Mouse (Mus musculus) intestine, embryonic 14.5 days (tissue): ENCODE measurements around the gene Mapk8ip1. TPM values are rescaled to one million over a fixed set of nuclear protein-coding genes. Genes with fewer than 3 reads are reported as not detected.

Source experiments
- ATAC-seq: fragments of 200-750 bp; cut with Nextera tagmentation; replicated peaks from 2 replicates; pipeline ENCODE4 v1.8.0; 2017; ENCODE audit warnings: low read depth, moderate number of reproducible peaks, moderate TSS enrichment, moderate library complexity; ENCODE audit not compliant: low FRiP score, low TSS enrichment
- DNase-seq: peaks from one replicate; pipeline ENCODE4 v3.0.0-alpha.2; 2018; ENCODE audit warnings: low spot score
- H3K27ac ChIP-seq: fragments of 300-500 bp; sonication (generic); 2 replicates; pipeline ENCODE4 v1.5.1; 2014; ENCODE audit warnings: low read depth, mild to moderate bottlenecking, control low read depth
- H3K27me3 ChIP-seq: fragments of 300-500 bp; sonication (generic); replicated peaks from 2 replicates; pipeline ENCODE4 v1.6.1; 2014; ENCODE audit warnings: low read length, control low read depth; ENCODE audit not compliant: control insufficient read depth, insufficient read depth
- H3K36me3 ChIP-seq: fragments of 300-500 bp; sonication (generic); 2 replicates; pipeline ENCODE4 v1.6.1; 2014; ENCODE audit warnings: low read length, control low read depth; ENCODE audit not compliant: control insufficient read depth, insufficient read depth
- H3K4me1 ChIP-seq: fragments of 300-500 bp; sonication (generic); replicated peaks from 2 replicates; pipeline ENCODE4 v1.6.1; 2014; ENCODE audit warnings: low read length, control low read depth, mixed read lengths; ENCODE audit not compliant: control insufficient read depth, insufficient read depth
- H3K4me2 ChIP-seq: fragments of 300-500 bp; sonication (generic); 2 replicates; pipeline ENCODE4 v1.6.1; 2014; ENCODE audit warnings: low read length
- H3K4me3 ChIP-seq: fragments of 300-500 bp; sonication (generic); 2 replicates; pipeline ENCODE4 v1.5.1; 2014; ENCODE audit warnings: low read depth, low read length, control low read depth, mixed read lengths
- H3K9ac ChIP-seq: fragments of 300-500 bp; sonication (generic); 2 replicates; pipeline ENCODE4 v1.6.1; 2014; ENCODE audit warnings: mild to moderate bottlenecking, low read length
- H3K9me3 ChIP-seq: fragments of 300-500 bp; sonication (generic); 2 replicates; pipeline ENCODE4 v1.6.1; 2016; ENCODE audit warnings: low read length, control low read depth; ENCODE audit not compliant: control insufficient read depth
- WGBS: fragments of 180-500 bp; shearing (Covaris S2); extraction: QIAGEN DNeasy Blood & Tissue Kit; methylation state at CpG from one replicate; pipeline ENCODE4 v1.1.7; 2014; 5-methylcytosine and 5-hydroxymethylcytosine counted together
- polyA plus RNA-seq: library from polyadenylated mRNA; unstranded; fragments of >200 nt; fragmentation: Nextera tagmentation; extraction: Ambion mirVana; gene quantifications from 2 replicates; pipeline ENCODE4 v1.2.1, GENCODE M21; 2014

Gene Mapk8ip1
- polyA plus RNA-seq, 1 experiment from 2014 or later, result 11.8 TPM

GRCm38 (mm10) chr2:92389645-92390044 is 11.4 kb downstream of the Mapk8ip1 start:
- H3K9me3 ChIP-seq, result no peaks in the 10 kb centered on the region
- H3K4me2 ChIP-seq, result peak overlapping the region; percentile 82
- 6% methylated on average over 10 of the region's 10 CpGs for WGBS
- peaks cover 38% of the 10 kb centered on the region for H3K4me1 ChIP-seq
- peak overlapping the region; percentile 69 for H3K4me3 ChIP-seq
- peak overlapping the region; percentile 81 for H3K27ac ChIP-seq
- H3K36me3 ChIP-seq, result peaks cover 27% of the 10 kb centered on the region
- ATAC-seq (peak; percentile 28), DNase-seq (no peak)
- no peaks in the 10 kb centered on the region for H3K27me3 ChIP-seq
- H3K9ac ChIP-seq, result no peak overlapping the region

GRCm38 (mm10) chr2:92388891-92389641 is 12.0 kb downstream of the Mapk8ip1 start:
- Histone ChIP-seq H3K27ac (peak overlapping the region; percentile 81), H3K4me3 (peak overlapping the region; percentile 69), H3K27me3 (no peaks in the 10 kb centered on the region), H3K9me3 (no peaks in the 10 kb centered on the region), H3K4me1 (peaks cover 38% of the 10 kb centered on the region), H3K36me3 (peaks cover 32% of the 10 kb centered on the region), H3K9ac (peak overlapping the region; percentile 56), H3K4me2 (peak overlapping the region; percentile 82)
- 2% methylated on average over 57 of the region's 62 CpGs for WGBS
- ATAC-seq (peak; percentile 90), DNase-seq (peak; percentile 96)

GRCm38 (mm10) chr2:92388081-92388517 is 13.0 kb downstream of the Mapk8ip1 start:
- WGBS, result 45% methylated on average over 3 of the region's 3 CpGs
- Histone ChIP-seq H3K4me3 (peak overlapping the region; percentile 69), H3K27ac (no peak overlapping the region), H3K9ac (peak overlapping the region; percentile 56), H3K36me3 (peaks cover 38% of the 10 kb centered on the region), H3K9me3 (no peaks in the 10 kb centered on the region), H3K4me1 (peaks cover 38% of the 10 kb centered on the region), H3K4me2 (peak overlapping the region; percentile 82), H3K27me3 (no peaks in the 10 kb centered on the region)
- no peak for ATAC-seq
- no peak for DNase-seq

- Histone ChIP-seq H3K9me3 (no peaks in the 10 kb centered on the region), H3K4me1 (peaks cover 34% of the 10 kb centered on the region), H3K4me2 (no peak overlapping the region), H3K27me3 (no peaks in the 10 kb centered on the region), H3K9ac (no peak overlapping the region), H3K27ac (no peak overlapping the region), H3K4me3 (no peak overlapping the region), H3K36me3 (peaks cover 43% of the 10 kb centered on the region)
- 80% methylated on average over 4 of the region's 4 CpGs for WGBS
- ATAC-seq, result no peak
- no peak for DNase-seq
Measured at GRCm38 (mm10) chr2:92387646-92388045, 13.4 kb downstream of the Mapk8ip1 start.

GRCm38 (mm10) chr2:92386821-92387570 is 14.1 kb downstream of the Mapk8ip1 start:
- Histone ChIP-seq H3K4me3 (no peak overlapping the region), H3K4me2 (no peak overlapping the region), H3K27ac (no peak overlapping the region), H3K27me3 (no peaks in the 10 kb centered on the region), H3K36me3 (peaks cover 49% of the 10 kb centered on the region), H3K4me1 (peaks cover 27% of the 10 kb centered on the region), H3K9me3 (no peaks in the 10 kb centered on the region), H3K9ac (no peak overlapping the region)
- ATAC-seq, result no peak
- DNase-seq, result no peak
- WGBS, result 86% methylated on average over 30 of the region's 30 CpGs

- Histone ChIP-seq H3K4me1 (peaks cover 13% of the 10 kb centered on the region), H3K27me3 (no peaks in the 10 kb centered on the region), H3K4me3 (no peak overlapping the region), H3K9ac (no peak overlapping the region), H3K27ac (no peak overlapping the region), H3K36me3 (peaks cover 66% of the 10 kb centered on the region), H3K9me3 (no peaks in the 10 kb centered on the region), H3K4me2 (no peak overlapping the region)
- no peak for DNase-seq
- no peak for ATAC-seq
- 87% methylated on average over 22 of the region's 22 CpGs for WGBS
Measured at GRCm38 (mm10) chr2:92385113-92386051, 15.7 kb downstream of the Mapk8ip1 start.

GRCm38 (mm10) chr2:92384101-92384500 is 17.0 kb downstream of the Mapk8ip1 start:
- ATAC-seq (no peak), DNase-seq (no peak)
- H3K36me3 ChIP-seq, result peaks cover 78% of the 10 kb centered on the region
- H3K4me2 ChIP-seq, result no peak overlapping the region
- no peak overlapping the region for H3K27ac ChIP-seq
- peaks cover 7% of the 10 kb centered on the region for H3K4me1 ChIP-seq
- H3K9ac ChIP-seq, result no peak overlapping the region
- no peaks in the 10 kb centered on the region for H3K27me3 ChIP-seq
- H3K4me3 ChIP-seq, result no peak overlapping the region
- 80% methylated on average over 4 of the region's 4 CpGs for WGBS
- no peaks in the 10 kb centered on the region for H3K9me3 ChIP-seq

GRCm38 (mm10) chr2:92382759-92383158 is 18.3 kb downstream of the Mapk8ip1 start:
- Histone ChIP-seq H3K27me3 (no peaks in the 10 kb centered on the region), H3K36me3 (peaks cover 92% of the 10 kb centered on the region), H3K4me2 (no peak overlapping the region), H3K9me3 (no peaks in the 10 kb centered on the region), H3K27ac (no peak overlapping the region), H3K9ac (no peak overlapping the region), H3K4me3 (no peak overlapping the region), H3K4me1 (no peaks in the 10 kb centered on the region; the same call in 1 of the 2 replicates)
- WGBS, result 84% methylated on average over 4 of the region's 4 CpGs
- no peak for DNase-seq
- no peak for ATAC-seq
